Mouse (Mus musculus) G1E (cell line): ENCODE measurements at regions not wholly inside any gene's neighbourhood (a gene's known extent, or its start where the extent isn't known, plus 50 kb on each side); places are given as distances from the start of the nearest gene placed in this dataset.

Experiments
- ATAC-seq: 2 replicates; pipeline ENCODE4 v1.8.0; 2016; ENCODE audit warnings: mild to moderate bottlenecking; ENCODE audit not compliant: insufficient number of reproducible peaks, poor library complexity, low FRiP score, severe bottlenecking; ENCODE audit errors: extremely low read depth
- DNase-seq: peaks from one replicate; pipeline ENCODE4 v3.0.0; 2012; ENCODE audit warnings: low spot score
- H3K27me3 ChIP-seq: 2 replicates; pipeline ENCODE4 v1.6.1; 2012; ENCODE audit warnings: mild to moderate bottlenecking, low read length, inconsistent platforms; ENCODE audit not compliant: insufficient read depth
- H3K36me3 ChIP-seq: replicated peaks from 2 replicates; pipeline ENCODE3; 2012; ENCODE audit warnings: mild to moderate bottlenecking, inconsistent platforms
- H3K4me1 ChIP-seq: 2 replicates; pipeline ENCODE4 v1.6.1; 2012; ENCODE audit warnings: low read depth, low read length, inconsistent platforms, mixed read lengths; ENCODE audit not compliant: insufficient read depth
- H3K4me3 ChIP-seq: 2 replicates; pipeline ENCODE4 v1.5.1; 2012; ENCODE audit warnings: low read depth, mild to moderate bottlenecking, inconsistent platforms, low read length, moderate library complexity, mixed read lengths
- H3K9me3 ChIP-seq: replicated peaks from 2 replicates; pipeline ENCODE4 v1.6.1; 2012; ENCODE audit warnings: inconsistent platforms
- CTCF ChIP-seq: IDR thresholded peaks from 2 replicates; pipeline ENCODE4 v1.5.1; 2012; ENCODE audit warnings: low read depth, low read length, inconsistent platforms, mixed read lengths
- GATA1 ChIP-seq: IDR thresholded peaks from 2 replicates; pipeline ENCODE4 v1.6.1; 2012; ENCODE audit warnings: borderline replicate concordance, low read length, inconsistent platforms, mixed read lengths
- GATA2 ChIP-seq: IDR thresholded peaks from 2 replicates; pipeline ENCODE4 v1.6.1; 2012; ENCODE audit warnings: low read depth, low read length, inconsistent platforms, borderline replicate concordance
- POLR2AphosphoS5 ChIP-seq: IDR thresholded peaks from 2 replicates; pipeline ENCODE4 v1.6.1; 2012; ENCODE audit warnings: low read depth, low read length, inconsistent platforms; ENCODE audit not compliant: insufficient replicate concordance
- TAL1 ChIP-seq: conservative IDR thresholded peaks from 2 replicates; pipeline ENCODE4 v1.6.1; 2012; ENCODE audit warnings: low read depth, low read length, inconsistent platforms, mixed read lengths

GRCm38 (mm10) chr11:31753211-31753610 lies 81.5 kb upstream of the Bod1 start:
- no peak for ATAC-seq
- H3K36me3 ChIP-seq, result no peaks in the 10 kb centered on the region
- no peak overlapping the region for H3K4me3 ChIP-seq
- TF ChIP-seq TAL1 (no peak), GATA2 (no peak), CTCF (no peak), POLR2AphosphoS5 (no peak), GATA1 (no peak)
- DNase-seq, result no peak
- H3K9me3 ChIP-seq, result no peaks in the 10 kb centered on the region
- H3K27me3 ChIP-seq, result peaks cover 51% of the 10 kb centered on the region
- H3K4me1 ChIP-seq, result no peaks in the 10 kb centered on the region

- Histone ChIP-seq H3K27me3 (peaks cover 50% of the 10 kb centered on the region), H3K4me3 (no peak overlapping the region), H3K9me3 (no peaks in the 10 kb centered on the region), H3K36me3 (no peaks in the 10 kb centered on the region), H3K4me1 (no peaks in the 10 kb centered on the region)
- TF ChIP-seq GATA2, result no peak
- no peak for TF ChIP-seq POLR2AphosphoS5
- TF ChIP-seq TAL1, result no peak
- TF ChIP-seq CTCF, result no peak
- TF ChIP-seq GATA1, result no peak
- DNase-seq (no peak), ATAC-seq (no peak)
Observed at GRCm38 (mm10) chr11:31753711-31754161, 82.1 kb upstream of the Bod1 start.

GRCm38 (mm10) chr11:31754416-31754815 lies 82.7 kb upstream of the Bod1 start:
- TF ChIP-seq GATA2, result no peak
- no peak for TF ChIP-seq GATA1
- no peak for TF ChIP-seq CTCF
- no peak for TF ChIP-seq POLR2AphosphoS5
- no peak for TF ChIP-seq TAL1
- ATAC-seq, result no peak

GRCm38 (mm10) chr11:31755858-31756257 lies 84.2 kb upstream of the Bod1 start:
- Histone ChIP-seq H3K4me3 (no peak overlapping the region), H3K4me1 (no peaks in the 10 kb centered on the region)

More at GRCm38 (mm10) chr11:31754416-31754815, 82.7 kb upstream of the Bod1 start:
- no peaks in the 10 kb centered on the region for H3K9me3 ChIP-seq
- no peaks in the 10 kb centered on the region for H3K4me1 ChIP-seq
- no peak for DNase-seq
- peaks cover 50% of the 10 kb centered on the region for H3K27me3 ChIP-seq
- no peaks in the 10 kb centered on the region for H3K36me3 ChIP-seq
- no peak overlapping the region for H3K4me3 ChIP-seq

GRCm38 (mm10) chr11:31756355-31757145 lies 84.9 kb upstream of the Bod1 start:
- Histone ChIP-seq H3K27me3 (peaks cover 44% of the 10 kb centered on the region), H3K36me3 (no peaks in the 10 kb centered on the region), H3K4me1 (no peaks in the 10 kb centered on the region), H3K4me3 (no peak overlapping the region), H3K9me3 (no peaks in the 10 kb centered on the region)
- TF ChIP-seq GATA1 (no peak), GATA2 (no peak), POLR2AphosphoS5 (no peak), CTCF (no peak), TAL1 (no peak)
- DNase-seq (no peak), ATAC-seq (no peak)

More at GRCm38 (mm10) chr11:31755858-31756257, 84.2 kb upstream of the Bod1 start:
- TF ChIP-seq POLR2AphosphoS5 (no peak), GATA2 (no peak), TAL1 (no peak), GATA1 (no peak), CTCF (no peak)
- no peaks in the 10 kb centered on the region for H3K9me3 ChIP-seq
- no peak for DNase-seq
- ATAC-seq, result no peak
- no peaks in the 10 kb centered on the region for H3K36me3 ChIP-seq
- peaks cover 43% of the 10 kb centered on the region for H3K27me3 ChIP-seq
